Mouse (Mus musculus) MEL (cell line): Measurements from ENCODE around the gene Bag6.

Experiments used
- CHD2 ChIP-seq: IDR thresholded peaks from 2 replicates; pipeline ENCODE4 v1.6.1; 2011; ENCODE audit warnings: low read length, improper control_type of control experiment
- CTCF ChIP-seq, 3 experiments: IDR thresholded peaks in 2 of 3; conservative IDR thresholded peaks in 1 of 3; 2 replicates each; pipeline ENCODE4 v1.5.1; 2011 to 2012; ENCODE audit warnings: low read length in 3 of 3, low read depth in 2 of 3, mild to moderate bottlenecking in 2 of 3, improper control_type of control experiment in 1 of 3, inconsistent platforms in 1 of 3, mixed read lengths in 1 of 3, moderate library complexity in 1 of 3; ENCODE audit not compliant: control insufficient read depth in 1 of 3, insufficient read depth in 1 of 3, poor library complexity in 1 of 3, severe bottlenecking in 1 of 3
- EP300 ChIP-seq, 2 experiments: IDR thresholded peaks; 2 replicates each; pipeline ENCODE4 v1.6.1; 2011; ENCODE audit warnings: improper control_type of control experiment in 2 of 2, low read length in 2 of 2, low read depth in 1 of 2, mild to moderate bottlenecking in 1 of 2
- GATA1 ChIP-seq: IDR thresholded peaks from 2 replicates; pipeline ENCODE4 v1.6.1; 2011; ENCODE audit warnings: low read depth, low read length, improper control_type of control experiment
- MAX ChIP-seq: IDR thresholded peaks from 2 replicates; pipeline ENCODE4 v1.6.1; 2011; ENCODE audit warnings: low read length, improper control_type of control experiment
- POLR2A ChIP-seq, 2 experiments: IDR thresholded peaks; 2 replicates each; pipeline ENCODE4 v1.6.1; 2011 to 2012; ENCODE audit warnings: low read length in 2 of 2, mild to moderate bottlenecking in 2 of 2, control low read depth in 1 of 2, improper control_type of control experiment in 1 of 2, low read depth in 1 of 2, moderate library complexity in 1 of 2; ENCODE audit not compliant: control insufficient read depth in 1 of 2, insufficient read depth in 1 of 2, poor library complexity in 1 of 2
- SIN3A ChIP-seq: IDR thresholded peaks from 2 replicates; pipeline ENCODE4 v1.6.1; 2012; ENCODE audit warnings: low read length, improper control_type of control experiment, inconsistent platforms
- TBP ChIP-seq: IDR thresholded peaks from 2 replicates; pipeline ENCODE4 v1.8.0; 2011; ENCODE audit warnings: low read depth, low read length, improper control_type of control experiment
- TCF12 ChIP-seq: IDR thresholded peaks from 2 replicates; pipeline ENCODE4 v1.6.1; 2014; ENCODE audit warnings: low read depth, mild to moderate bottlenecking, inconsistent platforms, low read length, improper control_type of control experiment, moderate library complexity

GRCm38 (mm10) chr17:35153931-35154330 lies 19.0 kb downstream of the Bag6 start:
- no peak for TF ChIP-seq TCF12
- no peak for TF ChIP-seq CTCF (IDR thresholded peaks at IDR 0.05 in 2 of 3, conservative IDR thresholded peaks at IDR 0.05 in 1 of 3; ENCODE audit: control insufficient read depth in 1 of 3, insufficient read depth in 1 of 3, low read depth in 2 of 3, low read length in 3 of 3, poor library complexity in 1 of 3, severe bottlenecking in 1 of 3)
- no peak for TF ChIP-seq POLR2A (IDR thresholded peaks at IDR 0.05; ENCODE audit: control insufficient read depth in 1 of 2, insufficient read depth in 1 of 2, low read depth in 1 of 2, low read length in 2 of 2, poor library complexity in 1 of 2)
- TF ChIP-seq GATA1 = no peak
- no peak for TF ChIP-seq CHD2
- TF ChIP-seq MAX = no peak
- no peak for TF ChIP-seq EP300 (IDR thresholded peaks at IDR 0.05; ENCODE audit: low read depth in 1 of 2, low read length in 2 of 2)
- TF ChIP-seq SIN3A = no peak
- no peak for TF ChIP-seq TBP
